Mouse (Mus musculus) limb, embryonic 15.5 days (tissue): ENCODE data around the gene Kirrel3. TPM values are rescaled to one million over a fixed set of nuclear protein-coding genes. Genes with fewer than 3 reads are reported as not detected.

ENCODE experiments used
- ATAC-seq: fragments of 200-750 bp; cut with Nextera tagmentation; 2 replicates; pipeline ENCODE4 v1.8.0; 2017; ENCODE audit warnings: low read depth, moderate TSS enrichment; ENCODE audit not compliant: insufficient number of reproducible peaks, low FRiP score, low TSS enrichment
- H3K27ac ChIP-seq: fragments of 300-500 bp; sonication (generic); 2 replicates; pipeline ENCODE4 v1.5.1; 2015; ENCODE audit warnings: moderate library complexity, mild to moderate bottlenecking, inconsistent platforms
- H3K27me3 ChIP-seq: fragments of 300-500 bp; sonication (generic); 2 replicates; pipeline ENCODE4 v1.6.1; 2015; ENCODE audit warnings: inconsistent platforms
- H3K36me3 ChIP-seq: fragments of 300-500 bp; sonication (generic); 2 replicates; pipeline ENCODE4 v1.6.1; 2015; ENCODE audit warnings: inconsistent platforms
- H3K4me1 ChIP-seq: fragments of 300-500 bp; sonication (generic); 2 replicates; pipeline ENCODE4 v1.6.1; 2015; ENCODE audit warnings: inconsistent platforms
- H3K4me2 ChIP-seq: fragments of 300-500 bp; sonication (generic); 2 replicates; pipeline ENCODE4 v1.6.1; 2015; ENCODE audit warnings: mild to moderate bottlenecking, inconsistent platforms
- H3K4me3 ChIP-seq: fragments of 300-500 bp; sonication (generic); 2 replicates; pipeline ENCODE4 v1.5.1; 2015; ENCODE audit warnings: mild to moderate bottlenecking, inconsistent platforms
- H3K9ac ChIP-seq: fragments of 300-500 bp; sonication (generic); 2 replicates; pipeline ENCODE4 v1.6.1; 2015; ENCODE audit warnings: inconsistent platforms
- H3K9me3 ChIP-seq: fragments of 300-500 bp; sonication (generic); 2 replicates; pipeline ENCODE4 v1.6.1; 2016; ENCODE audit warnings: inconsistent platforms
- WGBS: fragments of 180-500 bp; shearing (Covaris S2); methylation state at CpG from one replicate; pipeline ENCODE4 v1.1.7; 2015; 5-methylcytosine and 5-hydroxymethylcytosine counted together
- polyA plus RNA-seq: library from polyadenylated mRNA; unstranded; fragments of >200 nt; fragmentation: Nextera tagmentation; extraction: Ambion mirVana; gene quantifications from 2 replicates; pipeline ENCODE4 v1.2.1, GENCODE M21; 2015

The Kirrel3 gene
- polyA plus RNA-seq, 1 experiment from 2014 or later, result 13.5 TPM

- Histone ChIP-seq H3K9me3 (no peaks in the 10 kb centered on the region), H3K9ac (no peak overlapping the region), H3K36me3 (0 out of 2 replicates have a peak, but pooled peaks cover 2% of the 10 kb centered on the region), H3K4me2 (no peak overlapping the region), H3K27me3 (no peaks in the 10 kb centered on the region), H3K27ac (no peak overlapping the region), H3K4me3 (no peak overlapping the region), H3K4me1 (no peaks in the 10 kb centered on the region; the same call in 1 of the 2 replicates)
- 22% methylated on average over 6 of the region's 6 CpGs for WGBS
- no peak for ATAC-seq
Observed at GRCm38 (mm10) chr9:34947258-34947657, 461.6 kb downstream of the Kirrel3 start.

GRCm38 (mm10) chr9:34947717-34948116 lies 462.0 kb downstream of the Kirrel3 start:
- H3K4me1 ChIP-seq, result no peaks in the 10 kb centered on the region; the same call in 1 of the 2 replicates
- H3K27ac ChIP-seq, result no peak overlapping the region
- H3K4me2 ChIP-seq, result no peak overlapping the region
- no peaks in the 10 kb centered on the region for H3K27me3 ChIP-seq
- H3K9ac ChIP-seq, result no peak overlapping the region
- H3K36me3 ChIP-seq, result no peaks in the 10 kb centered on the region
- H3K9me3 ChIP-seq, result no peaks in the 10 kb centered on the region
- ATAC-seq, result no peak
- H3K4me3 ChIP-seq, result no peak overlapping the region

- no peak overlapping the region for H3K9ac ChIP-seq
- no peak overlapping the region for H3K4me3 ChIP-seq
- no peaks in the 10 kb centered on the region for H3K4me1 ChIP-seq
- no peaks in the 10 kb centered on the region for H3K27me3 ChIP-seq
- H3K9me3 ChIP-seq, result no peaks in the 10 kb centered on the region
- no peak for ATAC-seq
- 64% methylated on average over 11 of the region's 11 CpGs for WGBS
- H3K36me3 ChIP-seq, result no peaks in the 10 kb centered on the region
- H3K4me2 ChIP-seq, result no peak overlapping the region
- no peak overlapping the region for H3K27ac ChIP-seq
Observed at GRCm38 (mm10) chr9:34953420-34953819, 467.7 kb downstream of the Kirrel3 start.

- H3K36me3 ChIP-seq, result no peaks in the 10 kb centered on the region
- H3K4me2 ChIP-seq, result no peak overlapping the region
- H3K9ac ChIP-seq, result no peak overlapping the region
- WGBS, result 53% methylated on average over 5 of the region's 5 CpGs
- no peaks in the 10 kb centered on the region for H3K27me3 ChIP-seq
- H3K27ac ChIP-seq, result no peak overlapping the region
- no peak for ATAC-seq
- H3K4me1 ChIP-seq, result no peaks in the 10 kb centered on the region
- no peaks in the 10 kb centered on the region for H3K9me3 ChIP-seq
- H3K4me3 ChIP-seq, result no peak overlapping the region
Observed at GRCm38 (mm10) chr9:34954212-34954611, 468.5 kb downstream of the Kirrel3 start.

GRCm38 (mm10) chr9:34956512-34956911 lies 470.8 kb downstream of the Kirrel3 start:
- Histone ChIP-seq H3K4me3 (no peak overlapping the region), H3K27ac (no peak overlapping the region), H3K9me3 (no peaks in the 10 kb centered on the region), H3K4me2 (no peak overlapping the region), H3K27me3 (no peaks in the 10 kb centered on the region), H3K9ac (no peak overlapping the region), H3K4me1 (no peaks in the 10 kb centered on the region), H3K36me3 (no peaks in the 10 kb centered on the region)
- no peak for ATAC-seq
- 67% methylated on average over 3 of the region's 3 CpGs for WGBS

GRCm38 (mm10) chr9:34957691-34958090 lies 472.0 kb downstream of the Kirrel3 start:
- WGBS, result 61% methylated on average over 6 of the region's 6 CpGs
- Histone ChIP-seq H3K36me3 (no peaks in the 10 kb centered on the region), H3K4me3 (no peak overlapping the region), H3K4me1 (no peaks in the 10 kb centered on the region), H3K27me3 (no peaks in the 10 kb centered on the region), H3K27ac (no peak overlapping the region), H3K9ac (no peak overlapping the region), H3K9me3 (no peaks in the 10 kb centered on the region), H3K4me2 (no peak overlapping the region)
- no peak for ATAC-seq

GRCm38 (mm10) chr9:34958183-34958830 lies 472.6 kb downstream of the Kirrel3 start:
- no peaks in the 10 kb centered on the region for H3K9me3 ChIP-seq

GRCm38 (mm10) chr9:34960736-34961135 lies 475.0 kb downstream of the Kirrel3 start:
- Histone ChIP-seq H3K9ac (no peak overlapping the region), H3K27me3 (no peaks in the 10 kb centered on the region), H3K4me1 (no peaks in the 10 kb centered on the region), H3K36me3 (no peaks in the 10 kb centered on the region), H3K9me3 (no peaks in the 10 kb centered on the region), H3K4me3 (no peak overlapping the region), H3K4me2 (no peak overlapping the region), H3K27ac (no peak overlapping the region)
- WGBS, result 54% methylated on average over 12 of the region's 12 CpGs
- ATAC-seq, result no peak

More at GRCm38 (mm10) chr9:34958183-34958830, 472.6 kb downstream of the Kirrel3 start:
- Histone ChIP-seq H3K4me3 (no peak overlapping the region), H3K36me3 (no peaks in the 10 kb centered on the region), H3K27me3 (no peaks in the 10 kb centered on the region), H3K4me1 (no peaks in the 10 kb centered on the region), H3K9ac (no peak overlapping the region), H3K4me2 (no peak overlapping the region), H3K27ac (no peak overlapping the region)
- ATAC-seq, result no peak
- WGBS, result 70% methylated on average over 5 of the region's 5 CpGs

- H3K9me3 ChIP-seq, result no peaks in the 10 kb centered on the region
- no peak overlapping the region for H3K4me2 ChIP-seq
- H3K9ac ChIP-seq, result no peak overlapping the region
- H3K4me1 ChIP-seq, result no peaks in the 10 kb centered on the region
- ATAC-seq, result no peak
- no peak overlapping the region for H3K4me3 ChIP-seq
- no peaks in the 10 kb centered on the region for H3K36me3 ChIP-seq
- H3K27me3 ChIP-seq, result no peaks in the 10 kb centered on the region
- WGBS, result 58% methylated on average over 14 of the region's 14 CpGs
- H3K27ac ChIP-seq, result no peak overlapping the region
Observed at GRCm38 (mm10) chr9:34961171-34961570, 475.5 kb downstream of the Kirrel3 start.

GRCm38 (mm10) chr9:34962251-34962650 lies 476.6 kb downstream of the Kirrel3 start:
- no peak for ATAC-seq
- Histone ChIP-seq H3K4me1 (no peaks in the 10 kb centered on the region), H3K27me3 (no peaks in the 10 kb centered on the region), H3K9me3 (no peaks in the 10 kb centered on the region), H3K27ac (no peak overlapping the region), H3K4me3 (no peak overlapping the region), H3K4me2 (no peak overlapping the region), H3K36me3 (no peaks in the 10 kb centered on the region), H3K9ac (no peak overlapping the region)
- 91% methylated on average over 4 of the region's 4 CpGs for WGBS

- no peaks in the 10 kb centered on the region for H3K36me3 ChIP-seq
- WGBS, result 72% methylated on average over 3 of the region's 3 CpGs
- no peak for ATAC-seq
- no peaks in the 10 kb centered on the region for H3K4me1 ChIP-seq
- no peaks in the 10 kb centered on the region for H3K9me3 ChIP-seq
- no peak overlapping the region for H3K9ac ChIP-seq
- no peaks in the 10 kb centered on the region for H3K27me3 ChIP-seq
- H3K4me3 ChIP-seq, result no peak overlapping the region
- H3K4me2 ChIP-seq, result no peak overlapping the region
- no peak overlapping the region for H3K27ac ChIP-seq
Observed at GRCm38 (mm10) chr9:34963593-34963992, 477.9 kb downstream of the Kirrel3 start.

GRCm38 (mm10) chr9:34964172-34965040 lies 478.7 kb downstream of the Kirrel3 start:
- ATAC-seq, result no peak
- Histone ChIP-seq H3K27ac (no peak overlapping the region), H3K4me2 (no peak overlapping the region), H3K4me1 (no peaks in the 10 kb centered on the region), H3K4me3 (no peak overlapping the region), H3K27me3 (no peaks in the 10 kb centered on the region), H3K36me3 (no peaks in the 10 kb centered on the region), H3K9me3 (no peaks in the 10 kb centered on the region), H3K9ac (no peak overlapping the region)
- 63% methylated on average over 14 of the region's 14 CpGs for WGBS
